Mouse (Mus musculus) midbrain, embryonic 11.5 days (tissue): ENCODE data around the gene Fxyd5. TPM values are rescaled to one million over a fixed set of nuclear protein-coding genes. Genes with fewer than 3 reads are reported as not detected.
A peak's percentile ranks its signal among the peaks of the same experiment; 100 is the strongest.

Source experiments
- ATAC-seq: fragments of 200-750 bp; cut with Nextera tagmentation; 2 replicates; pipeline ENCODE4 v1.8.0; 2017; ENCODE audit warnings: moderate TSS enrichment, moderate library complexity; ENCODE audit not compliant: low FRiP score
- DNase-seq: peaks from one replicate; pipeline ENCODE4 v3.0.0; 2015; ENCODE audit warnings: low spot score; ENCODE audit errors: missing footprints
- H3K27ac ChIP-seq: fragments of 300-500 bp; sonication (generic); 2 replicates; pipeline ENCODE4 v1.5.1; 2014; ENCODE audit warnings: low read depth, low read length
- H3K27me3 ChIP-seq: fragments of 300-500 bp; sonication (generic); 2 replicates; pipeline ENCODE4 v1.6.1; 2014; ENCODE audit warnings: mild to moderate bottlenecking, low read length, moderate library complexity, mixed read lengths; ENCODE audit not compliant: control insufficient read depth, insufficient read depth
- H3K36me3 ChIP-seq: fragments of 300-500 bp; sonication (generic); 2 replicates; pipeline ENCODE4 v1.6.1; 2014; ENCODE audit warnings: mild to moderate bottlenecking, low read length, moderate library complexity, mixed read lengths; ENCODE audit not compliant: control insufficient read depth, insufficient read depth
- H3K4me1 ChIP-seq: fragments of 300-500 bp; sonication (generic); 2 replicates; pipeline ENCODE4 v1.6.1; 2014; ENCODE audit warnings: low read length; ENCODE audit not compliant: control insufficient read depth, insufficient read depth
- H3K4me2 ChIP-seq: fragments of 300-500 bp; sonication (generic); 2 replicates; pipeline ENCODE4 v1.6.1; 2014; ENCODE audit warnings: mild to moderate bottlenecking, moderate library complexity
- H3K4me3 ChIP-seq: fragments of 300-500 bp; sonication (generic); 2 replicates; pipeline ENCODE4 v1.5.1; 2014; ENCODE audit warnings: low read depth, low read length
- H3K9ac ChIP-seq: fragments of 300-500 bp; sonication (generic); 2 replicates; pipeline ENCODE4 v1.6.1; 2014; ENCODE audit warnings: low read length
- H3K9me3 ChIP-seq: fragments of 300-500 bp; sonication (generic); 2 replicates; pipeline ENCODE4 v1.6.1; 2016; ENCODE audit warnings: low read length; ENCODE audit not compliant: control insufficient read depth
- WGBS: fragments of 180-500 bp; shearing (Covaris S2); extraction: QIAGEN DNeasy Blood & Tissue Kit; methylation state at CpG from one replicate; pipeline ENCODE4 v1.1.7; 2014; 5-methylcytosine and 5-hydroxymethylcytosine counted together
- polyA plus RNA-seq: library from polyadenylated mRNA; unstranded; fragments of >200 nt; fragmentation: Nextera tagmentation; extraction: Ambion mirVana; gene quantifications from 2 replicates; pipeline ENCODE4 v1.2.1, GENCODE M21; 2014

The Fxyd5 gene
- polyA plus RNA-seq, 1 experiment from 2014 or later = 11.3 TPM

DNA sequence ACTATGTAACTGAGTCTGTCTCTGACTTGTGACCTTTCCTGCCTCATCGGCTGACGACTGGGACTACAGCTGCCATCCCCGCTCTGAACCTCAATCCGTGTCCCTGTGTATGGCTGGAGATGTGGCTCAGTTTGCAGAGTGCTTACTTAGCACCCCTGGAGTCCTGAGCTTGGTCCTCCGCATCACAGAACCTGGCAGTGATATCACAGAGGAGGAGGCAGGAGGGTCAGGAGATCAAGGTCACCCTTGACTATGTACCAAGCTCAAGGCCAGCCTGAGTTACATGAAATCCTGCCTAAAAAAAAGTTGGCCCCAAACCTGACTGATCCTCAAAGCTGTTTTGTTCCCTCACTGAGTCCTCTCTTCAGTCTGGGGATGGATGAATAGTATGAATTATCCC lies 15.4 kb upstream of the Fxyd5 start:
- Histone ChIP-seq H3K4me2 (no peak overlapping the region), H3K27me3 (peaks cover 18% of the 10 kb centered on the region), H3K9me3 (no peaks in the 10 kb centered on the region), H3K27ac (no peak overlapping the region), H3K9ac (no peak overlapping the region), H3K4me3 (no peak overlapping the region), H3K4me1 (peaks cover 5% of the 10 kb centered on the region), H3K36me3 (no peaks in the 10 kb centered on the region)
- no peak for DNase-seq
- ATAC-seq = no peak
- WGBS = 72% methylated on average over 5 of the region's 5 CpGs

DNA sequence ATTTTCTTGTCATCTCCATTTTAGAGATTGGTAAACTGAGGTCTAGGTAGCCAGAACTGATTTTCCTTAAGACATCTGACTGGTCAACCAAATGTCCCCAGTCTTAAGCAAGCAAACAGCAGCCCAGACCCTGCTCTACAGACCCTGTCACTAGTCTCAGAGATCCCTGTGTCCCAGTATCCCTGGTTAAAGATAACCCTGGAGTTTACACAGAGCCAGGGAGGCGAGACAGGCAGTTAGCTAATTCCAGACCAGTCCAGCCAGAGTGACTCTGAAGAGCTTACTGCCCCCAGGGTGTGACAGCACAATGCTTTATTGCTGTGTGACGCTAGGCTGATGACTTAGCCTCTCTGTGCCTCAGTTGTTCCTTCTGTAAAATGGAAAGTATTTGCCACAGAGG lies 14.8 kb upstream of the Fxyd5 start, which contains the start of gene Fxyd1:
Gene Fxyd1, minus strand, starts transcription at position 129 of the 400 bp plus-strand sequence.
- Histone ChIP-seq H3K27me3 (peaks cover 24% of the 10 kb centered on the region), H3K4me1 (peaks cover 11% of the 10 kb centered on the region), H3K9me3 (no peaks in the 10 kb centered on the region), H3K27ac (no peak within 1 kb of the TSS), H3K4me3 (no peak within 1 kb of the TSS), H3K36me3 (no peaks in the 10 kb centered on the region), H3K9ac (no peak within 1 kb of the TSS), H3K4me2 (no peak within 1 kb of the TSS)
- 78% methylated on average over 2 of the region's 2 CpGs for WGBS
- DNase-seq (no peak), ATAC-seq (no peak)

DNA sequence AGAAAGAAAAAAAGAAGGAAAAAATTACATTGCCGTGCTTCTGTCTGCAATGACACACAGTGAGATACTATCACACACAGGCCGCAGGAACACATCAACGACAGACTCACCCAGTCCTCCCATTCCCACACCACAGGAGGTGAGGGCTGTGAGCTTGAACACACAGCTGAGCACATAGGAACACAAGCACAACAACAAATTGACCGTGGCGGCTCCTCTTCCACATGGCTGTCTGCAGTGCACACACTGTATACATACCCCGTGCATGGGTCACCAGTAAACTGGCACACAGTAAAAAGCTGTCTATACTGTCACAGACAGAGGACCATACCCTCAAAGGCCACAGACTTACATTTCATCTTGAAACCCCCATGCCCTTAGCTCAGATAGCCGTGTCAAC lies 14.2 kb upstream of the Fxyd5 start:
- H3K27ac ChIP-seq = no peak overlapping the region
- H3K4me1 ChIP-seq = peaks cover 12% of the 10 kb centered on the region
- peaks cover 30% of the 10 kb centered on the region for H3K27me3 ChIP-seq
- H3K9ac ChIP-seq = no peak overlapping the region
- DNase-seq (no peak), ATAC-seq (no peak)
- H3K36me3 ChIP-seq = no peaks in the 10 kb centered on the region
- H3K4me3 ChIP-seq = no peak overlapping the region
- WGBS = 80% methylated on average over 7 of the region's 7 CpGs
- H3K4me2 ChIP-seq = no peak overlapping the region
- H3K9me3 ChIP-seq = no peaks in the 10 kb centered on the region

DNA sequence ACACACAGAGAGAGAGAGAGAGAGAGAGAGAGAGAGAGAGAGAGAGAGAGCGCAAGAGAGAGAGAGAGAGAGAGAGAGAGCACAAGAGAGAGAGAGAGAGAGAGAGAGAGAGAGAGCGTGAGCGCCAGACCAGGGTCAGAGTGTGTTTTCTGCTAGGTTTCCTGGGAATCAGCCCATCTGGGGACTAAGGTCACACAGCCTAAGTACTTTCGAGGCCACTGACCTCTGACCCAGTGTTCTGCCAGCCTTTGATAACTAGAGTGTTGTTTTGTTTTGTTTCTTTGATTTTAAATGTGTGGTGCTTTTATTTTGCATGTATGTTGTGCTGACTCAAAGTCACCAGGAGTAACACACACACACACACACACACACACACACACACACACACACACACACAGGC lies 13.6 kb upstream of the Fxyd5 start:
- Histone ChIP-seq H3K9ac (no peak overlapping the region), H3K4me2 (no peak overlapping the region), H3K9me3 (no peaks in the 10 kb centered on the region), H3K27ac (no peak overlapping the region), H3K4me3 (no peak overlapping the region), H3K36me3 (no peaks in the 10 kb centered on the region), H3K27me3 (peaks cover 36% of the 10 kb centered on the region), H3K4me1 (peaks cover 17% of the 10 kb centered on the region)
- no peak for DNase-seq
- WGBS = 17% methylated on average over 3 of the region's 4 CpGs
- ATAC-seq = no peak

DNA sequence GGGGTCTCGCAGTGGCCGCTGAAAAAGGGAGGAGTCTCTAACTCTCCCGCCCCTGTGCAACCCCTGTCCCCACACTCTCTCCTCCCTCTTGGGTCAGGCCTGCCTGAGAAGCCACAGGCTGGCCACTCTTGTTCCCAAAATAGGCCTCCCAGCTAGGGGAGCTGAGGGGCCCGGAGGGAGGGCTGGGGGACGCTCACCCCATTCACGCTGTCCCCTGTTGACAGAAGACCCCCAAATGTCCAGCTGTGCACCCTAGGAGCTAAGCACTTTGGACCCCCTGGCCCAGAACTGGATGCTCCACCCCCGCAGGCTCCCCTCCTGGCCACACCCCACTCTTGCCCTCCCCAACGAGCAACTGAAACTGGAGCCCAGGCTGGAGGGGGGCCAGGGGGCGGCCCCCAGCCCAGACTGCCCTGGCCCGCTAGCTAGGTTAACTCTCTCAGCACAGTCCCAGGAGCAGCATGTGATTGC lies 13.1 kb upstream of the Fxyd5 start:
- peaks cover 41% of the 10 kb centered on the region for H3K27me3 ChIP-seq
- H3K9ac ChIP-seq = no peak overlapping the region
- no peak overlapping the region for H3K4me3 ChIP-seq
- H3K27ac ChIP-seq = no peak overlapping the region
- no peak overlapping the region for H3K4me2 ChIP-seq
- peaks cover 20% of the 10 kb centered on the region for H3K4me1 ChIP-seq
- H3K9me3 ChIP-seq = no peaks in the 10 kb centered on the region
- no peaks in the 10 kb centered on the region for H3K36me3 ChIP-seq
- 4% methylated on average over 10 of the region's 10 CpGs for WGBS
- ATAC-seq = no peak
- no peak for DNase-seq

DNA sequence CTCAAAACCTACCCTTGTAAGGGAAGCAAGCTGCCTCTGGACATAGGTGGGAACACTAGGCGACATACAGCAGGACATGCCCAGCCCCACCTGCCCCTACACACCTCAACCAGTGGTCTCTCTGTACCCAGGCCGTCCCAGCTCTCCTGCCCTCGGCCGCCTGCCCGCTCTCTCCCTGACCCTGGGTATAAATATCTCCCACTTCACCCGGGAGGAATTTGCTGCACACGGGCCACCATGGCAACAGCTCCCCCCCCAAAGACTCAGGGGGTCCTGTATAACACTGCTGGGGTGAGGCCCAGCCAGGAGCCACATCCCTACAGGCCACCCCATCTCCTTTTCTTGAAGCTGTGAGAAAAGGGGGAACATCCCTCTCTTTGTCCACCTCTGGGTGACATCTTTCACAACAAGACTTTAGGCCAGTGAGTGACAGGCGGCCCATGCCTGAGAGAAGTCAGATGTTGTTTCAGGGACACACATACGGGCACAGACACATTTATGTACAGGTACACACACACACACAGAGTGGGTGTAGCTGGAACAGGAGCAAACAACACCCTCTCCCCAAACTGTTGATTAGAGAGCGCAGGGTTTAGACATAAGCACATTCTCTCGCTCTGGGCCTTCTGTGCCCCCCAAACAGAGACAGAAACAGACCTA lies 12.5 kb upstream of the Fxyd5 start:
- Histone ChIP-seq H3K4me2 (no peak overlapping the region), H3K27ac (no peak overlapping the region), H3K27me3 (peaks cover 47% of the 10 kb centered on the region), H3K4me3 (no peak overlapping the region), H3K36me3 (no peaks in the 10 kb centered on the region), H3K4me1 (peaks cover 26% of the 10 kb centered on the region), H3K9ac (no peak overlapping the region), H3K9me3 (no peaks in the 10 kb centered on the region)
- no peak for DNase-seq
- 40% methylated on average over 11 of the region's 11 CpGs for WGBS
- ATAC-seq = no peak

DNA sequence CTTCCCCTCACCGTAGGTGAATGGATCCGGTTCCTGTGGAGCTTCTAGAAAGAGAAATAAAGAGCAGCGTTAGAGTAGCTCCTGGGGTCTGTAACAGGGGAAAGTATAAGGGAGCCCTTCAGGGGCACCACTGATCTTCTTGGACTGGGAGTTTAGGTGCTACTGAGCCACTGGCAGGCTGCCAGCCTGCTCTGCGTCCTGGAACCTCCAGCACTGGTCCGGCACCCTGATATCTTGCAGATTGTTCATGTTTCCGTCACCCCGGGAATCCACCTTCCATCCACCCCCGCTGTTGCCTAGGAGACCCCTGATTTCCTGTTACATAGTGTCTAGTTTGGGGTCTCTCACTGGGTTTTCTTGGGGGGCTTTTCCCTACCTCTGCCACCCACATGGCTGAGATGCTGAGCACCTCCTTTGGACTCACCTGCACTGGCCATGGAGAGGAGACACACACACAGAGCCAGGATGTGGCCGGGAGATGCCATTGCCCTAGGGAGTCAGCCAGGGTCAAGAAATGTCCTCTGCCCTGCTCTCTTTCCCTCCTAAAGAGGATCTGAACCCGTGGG lies 11.7 kb upstream of the Fxyd5 start:
- no peak overlapping the region for H3K4me2 ChIP-seq
- peaks cover 32% of the 10 kb centered on the region for H3K4me1 ChIP-seq
- 36% methylated on average over 10 of the region's 10 CpGs for WGBS
- no peaks in the 10 kb centered on the region for H3K9me3 ChIP-seq
- DNase-seq (no peak), ATAC-seq (no peak)
- peaks cover 53% of the 10 kb centered on the region for H3K27me3 ChIP-seq
- H3K27ac ChIP-seq = no peak overlapping the region
- H3K36me3 ChIP-seq = no peaks in the 10 kb centered on the region
- H3K9ac ChIP-seq = no peak overlapping the region
- H3K4me3 ChIP-seq = no peak overlapping the region

DNA sequence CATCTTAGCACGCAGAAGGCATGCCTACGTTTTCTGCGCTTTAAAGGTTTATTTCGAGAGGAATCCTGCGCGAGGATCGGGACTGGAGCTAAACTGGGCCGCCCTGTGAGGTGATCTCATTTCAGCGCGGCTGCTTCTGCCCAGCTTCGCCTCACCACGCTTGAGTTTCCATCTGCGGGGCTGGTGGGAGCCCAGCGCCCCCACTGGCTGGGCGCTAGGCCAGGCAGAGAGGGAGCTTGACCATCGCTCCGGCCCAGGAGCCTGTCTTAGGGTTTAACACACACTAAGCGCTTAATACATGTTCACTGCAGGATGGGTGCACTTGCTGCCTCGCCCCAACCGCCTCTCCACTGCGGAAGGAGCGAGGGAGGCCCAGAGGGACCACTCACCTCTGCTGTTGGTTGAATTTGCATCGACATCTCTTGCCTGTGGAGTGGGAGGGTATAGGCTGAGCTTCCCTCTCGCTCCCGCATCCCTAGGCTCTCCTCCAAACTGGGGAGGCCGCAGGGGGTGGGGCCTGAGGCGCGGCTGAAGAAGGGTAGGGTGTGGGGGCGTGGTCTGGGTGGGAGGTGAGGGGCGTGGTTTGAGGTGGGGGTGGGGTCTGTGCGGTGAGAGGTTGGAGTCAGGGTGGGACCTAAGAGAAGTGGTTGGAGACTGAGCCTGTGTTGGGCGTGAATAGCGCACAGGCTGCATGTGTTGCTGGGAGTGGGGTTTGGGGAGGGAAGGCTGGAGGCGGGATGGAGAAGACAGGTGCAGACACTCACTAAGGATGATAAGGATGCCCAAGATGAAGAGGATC lies 10.6 kb upstream of the Fxyd5 start:
- no peaks in the 10 kb centered on the region for H3K36me3 ChIP-seq
- peak; percentile 13 for ATAC-seq
- H3K9me3 ChIP-seq = no peaks in the 10 kb centered on the region
- no peak overlapping the region for H3K4me3 ChIP-seq
- DNase-seq = no peak
- H3K27ac ChIP-seq = no peak overlapping the region
- no peak overlapping the region; the same call in 1 of the 2 replicates for H3K9ac ChIP-seq
- 1% methylated on average over 34 of the region's 34 CpGs for WGBS
- peak overlapping the region; percentile 15 for H3K4me2 ChIP-seq
- peaks cover 32% of the 10 kb centered on the region for H3K4me1 ChIP-seq
- H3K27me3 ChIP-seq = peaks cover 53% of the 10 kb centered on the region

DNA sequence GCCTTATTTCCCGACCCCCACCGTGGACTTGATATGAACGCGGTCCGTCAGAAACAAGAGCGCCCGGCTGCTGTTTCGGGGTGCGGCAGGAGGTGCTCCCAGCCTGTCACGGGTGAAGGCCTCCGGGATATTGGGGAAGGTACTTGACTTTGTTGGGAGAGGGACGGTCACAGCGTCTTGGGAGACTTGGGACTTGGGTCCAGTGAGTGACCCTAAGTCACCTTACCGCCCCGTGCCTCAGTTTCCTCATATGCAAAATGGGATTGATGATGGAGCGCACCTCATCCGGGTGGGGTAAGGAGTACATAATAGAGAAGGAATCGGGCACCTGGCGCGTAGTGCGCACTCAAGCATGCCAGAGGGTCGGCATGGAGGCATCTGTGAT lies 10.0 kb upstream of the Fxyd5 start:
- H3K27ac ChIP-seq = no peak overlapping the region
- H3K4me1 ChIP-seq = peaks cover 32% of the 10 kb centered on the region
- H3K4me3 ChIP-seq = no peak overlapping the region
- H3K36me3 ChIP-seq = no peaks in the 10 kb centered on the region
- DNase-seq (no peak), ATAC-seq (no peak)
- no peak overlapping the region for H3K9ac ChIP-seq
- no peaks in the 10 kb centered on the region for H3K9me3 ChIP-seq
- peak overlapping the region; percentile 15 for H3K4me2 ChIP-seq
- peaks cover 53% of the 10 kb centered on the region for H3K27me3 ChIP-seq
- 3% methylated on average over 22 of the region's 22 CpGs for WGBS
